Mouse (Mus musculus) embryonic facial prominence, embryonic 13.5 days (tissue): Measurements from ENCODE around the gene Bsn. TPM values are rescaled to one million over a fixed set of nuclear protein-coding genes. Genes with fewer than 3 reads are reported as not detected.

Source experiments
- ATAC-seq: fragments of 200-750 bp; cut with Nextera tagmentation; 2 replicates; pipeline ENCODE4 v1.8.0; 2017; ENCODE audit warnings: low read depth; ENCODE audit not compliant: insufficient number of reproducible peaks, insufficient read depth, low FRiP score, low TSS enrichment
- H3K27ac ChIP-seq: fragments of 300-500 bp; sonication (generic); 2 replicates; pipeline ENCODE4 v1.5.1; 2015; ENCODE audit warnings: moderate library complexity, mild to moderate bottlenecking, inconsistent platforms
- H3K27me3 ChIP-seq: fragments of 300-500 bp; sonication (generic); 2 replicates; pipeline ENCODE4 v1.6.1; 2015; ENCODE audit warnings: mild to moderate bottlenecking, inconsistent platforms
- H3K36me3 ChIP-seq: fragments of 300-500 bp; sonication (generic); 2 replicates; pipeline ENCODE4 v1.6.1; 2015; ENCODE audit warnings: mild to moderate bottlenecking, inconsistent platforms
- H3K4me1 ChIP-seq: fragments of 300-500 bp; sonication (generic); 2 replicates; pipeline ENCODE4 v1.6.1; 2015; ENCODE audit warnings: inconsistent platforms
- H3K4me2 ChIP-seq: fragments of 300-500 bp; sonication (generic); 2 replicates; pipeline ENCODE4 v1.6.1; 2015; ENCODE audit warnings: moderate library complexity, mild to moderate bottlenecking, inconsistent platforms
- H3K4me3 ChIP-seq: fragments of 300-500 bp; sonication (generic); 2 replicates; pipeline ENCODE4 v1.5.1; 2015; ENCODE audit warnings: mild to moderate bottlenecking, inconsistent platforms
- H3K9ac ChIP-seq: fragments of 300-500 bp; sonication (generic); 2 replicates; pipeline ENCODE4 v1.6.1; 2015; ENCODE audit warnings: mild to moderate bottlenecking, inconsistent platforms
- H3K9me3 ChIP-seq: fragments of 300-500 bp; sonication (generic); 2 replicates; pipeline ENCODE4 v1.6.1; 2016; ENCODE audit warnings: inconsistent platforms
- WGBS: fragments of 180-500 bp; shearing (Covaris S2); methylation state at CpG from one replicate; pipeline ENCODE4 v1.1.7; 2015; ENCODE audit warnings: mixed read lengths; 5-methylcytosine and 5-hydroxymethylcytosine counted together
- polyA plus RNA-seq: library from polyadenylated mRNA; unstranded; fragments of >200 nt; fragmentation: Nextera tagmentation; extraction: Ambion mirVana; gene quantifications from 2 replicates; pipeline ENCODE4 v1.2.1, GENCODE M21; 2015

Gene Bsn
- polyA plus RNA-seq, 1 experiment from 2014 or later, result 0.63 TPM

DNA sequence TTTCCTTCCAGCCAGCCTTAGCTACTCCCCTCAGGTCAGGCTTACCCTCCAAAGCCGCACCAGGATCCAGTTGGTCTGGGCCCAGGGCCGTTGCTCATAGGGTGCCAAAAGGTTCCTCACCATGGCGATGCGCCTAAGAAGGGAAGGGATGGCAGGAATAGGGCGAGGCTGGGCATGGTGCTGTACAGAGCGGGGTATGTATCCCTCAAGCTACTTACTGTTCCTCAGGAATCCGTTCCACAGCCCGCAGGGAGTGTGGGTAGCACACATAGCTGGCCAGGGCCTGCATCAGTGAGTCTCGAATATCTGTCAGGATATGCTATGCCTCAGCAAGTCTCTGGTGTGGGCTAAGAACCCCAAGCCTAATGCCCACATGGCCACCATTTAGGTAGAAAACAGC, 131.9 kb downstream of the Bsn start:
- ATAC-seq, result no peak
- Histone ChIP-seq H3K4me1 (peaks cover 3% of the 10 kb centered on the region; the same call in 1 of the 2 replicates), H3K4me2 (no peak overlapping the region), H3K9ac (no peak overlapping the region), H3K27ac (no peak overlapping the region), H3K27me3 (no peaks in the 10 kb centered on the region), H3K36me3 (peaks cover 93% of the 10 kb centered on the region), H3K9me3 (no peaks in the 10 kb centered on the region), H3K4me3 (no peak overlapping the region)
- WGBS, result 94% methylated on average over 9 of the region's 9 CpGs

DNA sequence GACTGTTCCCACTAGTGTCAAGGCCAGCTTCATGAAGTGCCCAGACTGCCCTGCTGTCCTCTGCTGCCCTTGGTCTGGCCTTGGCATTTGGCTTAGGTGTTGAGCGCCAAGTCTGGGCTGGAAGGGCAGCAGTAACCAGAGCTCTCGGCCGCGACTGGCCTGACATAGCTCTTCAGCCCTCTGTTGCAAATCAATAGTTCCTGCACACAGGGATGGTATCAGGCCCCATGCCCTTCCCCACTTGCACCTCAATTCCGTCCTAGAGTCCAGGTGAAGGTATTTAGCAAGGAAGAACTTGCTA, 133.0 kb downstream of the Bsn start:
- Histone ChIP-seq H3K4me1 (peaks cover 14% of the 10 kb centered on the region), H3K4me3 (no peak overlapping the region), H3K9ac (0 out of 2 replicates have a peak overlapping the region, but pooled peaks have one; percentile 16), H3K27me3 (no peaks in the 10 kb centered on the region), H3K27ac (no peak overlapping the region), H3K9me3 (no peaks in the 10 kb centered on the region), H3K4me2 (no peak overlapping the region), H3K36me3 (peaks cover 88% of the 10 kb centered on the region)
- no peak for ATAC-seq
- 86% methylated on average over 5 of the region's 5 CpGs for WGBS

DNA sequence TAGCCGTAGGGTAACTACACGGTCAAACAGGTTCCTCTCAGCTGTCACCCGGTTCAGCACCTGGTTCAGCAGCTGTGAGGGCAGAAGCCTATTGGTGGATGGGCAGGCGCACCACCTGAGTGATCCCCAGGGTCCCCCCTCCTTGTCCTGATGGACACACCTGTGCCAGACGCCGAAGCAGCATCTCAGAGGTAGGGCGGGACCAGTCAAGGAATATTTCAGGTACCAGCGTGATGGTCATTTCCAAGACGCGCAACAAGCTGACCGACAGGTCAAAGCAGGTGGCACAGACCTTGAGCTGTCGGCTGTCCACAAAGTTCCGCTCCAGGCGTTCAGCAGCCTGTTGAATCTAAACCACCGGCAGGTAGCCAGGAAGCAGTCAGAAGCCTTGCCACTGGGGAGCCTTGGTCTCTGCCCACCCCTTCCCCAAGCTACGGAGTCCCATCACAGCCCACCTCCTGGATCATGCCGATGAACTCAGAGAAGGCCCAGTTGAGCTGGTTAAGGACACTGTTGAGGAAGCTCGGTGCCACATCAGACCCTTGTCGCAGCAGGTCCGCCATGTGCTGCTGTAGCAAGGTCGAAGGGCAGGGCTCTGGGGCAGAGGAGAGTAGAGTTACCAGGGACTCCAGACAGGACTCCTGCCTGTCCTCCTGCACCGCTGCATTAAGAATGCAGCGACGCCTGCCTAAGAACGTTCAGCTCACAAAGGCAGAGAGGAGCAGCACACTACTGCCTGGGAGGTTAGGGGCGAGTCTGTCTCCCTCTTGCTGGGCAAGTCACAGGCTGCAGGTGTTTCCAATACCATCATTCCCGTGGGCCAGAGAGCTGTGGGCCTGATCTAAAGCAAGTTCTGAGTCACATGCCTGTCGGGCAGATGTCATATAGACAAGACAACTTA, 133.6 kb downstream of the Bsn start:
- WGBS, result 74% methylated on average over 28 of the region's 28 CpGs
- Histone ChIP-seq H3K4me3 (no peak overlapping the region), H3K4me1 (peaks cover 14% of the 10 kb centered on the region), H3K36me3 (peaks cover 88% of the 10 kb centered on the region), H3K9me3 (no peaks in the 10 kb centered on the region), H3K9ac (0 out of 2 replicates have a peak overlapping the region, but pooled peaks have one; percentile 16), H3K4me2 (no peak overlapping the region), H3K27me3 (no peaks in the 10 kb centered on the region), H3K27ac (no peak overlapping the region)
- ATAC-seq, result no peak

DNA sequence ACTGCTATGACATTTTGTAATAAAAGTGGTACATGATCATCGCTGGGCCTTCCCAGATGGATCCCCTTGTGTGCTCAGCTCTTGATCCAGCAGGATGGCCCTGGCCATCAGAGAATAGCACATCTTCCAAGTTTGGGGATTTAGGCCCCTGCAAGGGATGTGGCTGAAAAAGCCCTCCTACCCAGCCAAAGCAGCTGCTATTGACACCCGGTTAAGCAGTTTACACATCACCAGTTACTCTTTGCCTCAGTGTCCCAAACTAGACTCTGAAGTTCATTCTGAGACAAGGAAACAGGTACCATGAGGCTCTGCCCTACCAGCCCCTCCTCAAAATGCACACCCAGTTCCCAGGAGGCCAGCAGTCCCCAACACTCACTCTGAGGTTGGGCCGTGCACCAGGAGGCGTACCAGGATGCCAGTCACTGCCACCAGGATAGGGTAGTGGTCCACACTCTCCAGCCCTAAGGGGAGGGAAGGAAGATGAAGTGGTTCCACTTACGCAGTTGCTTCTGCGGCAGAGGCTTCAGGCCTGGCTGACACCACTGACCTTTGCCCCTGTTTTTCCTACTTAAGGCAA, 134.4 kb downstream of the Bsn start:
- H3K4me1 ChIP-seq, result peaks cover 14% of the 10 kb centered on the region
- no peaks in the 10 kb centered on the region for H3K9me3 ChIP-seq
- no peaks in the 10 kb centered on the region for H3K27me3 ChIP-seq
- peaks cover 93% of the 10 kb centered on the region for H3K36me3 ChIP-seq
- ATAC-seq, result no peak
- no peak overlapping the region for H3K27ac ChIP-seq
- H3K9ac ChIP-seq, result no peak overlapping the region
- no peak overlapping the region for H3K4me2 ChIP-seq
- H3K4me3 ChIP-seq, result no peak overlapping the region
- 76% methylated on average over 6 of the region's 6 CpGs for WGBS

DNA sequence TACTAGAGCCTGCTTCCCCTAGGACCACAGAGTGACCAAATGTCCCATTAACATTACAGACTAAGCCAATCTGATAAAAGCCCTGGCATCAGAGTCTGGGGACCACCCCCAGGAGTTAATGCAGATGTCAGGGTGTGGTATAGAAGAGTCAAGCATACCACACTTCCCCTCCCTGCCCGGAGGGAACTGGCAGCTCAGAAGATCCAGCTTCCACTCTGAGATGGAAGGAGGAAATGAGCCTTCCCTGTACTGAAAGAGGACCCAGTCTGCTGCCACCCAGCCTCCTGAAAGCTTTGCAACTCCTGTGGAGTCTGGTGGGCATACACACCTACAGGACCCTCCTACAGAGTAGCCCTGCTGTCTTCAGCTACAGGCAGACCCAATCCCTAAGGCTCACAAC, 135.1 kb downstream of the Bsn start:
- Histone ChIP-seq H3K4me2 (no peak overlapping the region), H3K36me3 (peaks cover 95% of the 10 kb centered on the region), H3K27me3 (no peaks in the 10 kb centered on the region), H3K9ac (0 out of 2 replicates have a peak overlapping the region, but pooled peaks have one; percentile 33), H3K4me1 (peaks cover 20% of the 10 kb centered on the region), H3K27ac (no peak overlapping the region), H3K4me3 (no peak overlapping the region), H3K9me3 (no peaks in the 10 kb centered on the region)
- WGBS, result 88% methylated on average over 1 of the region's 1 CpGs
- no peak for ATAC-seq

DNA sequence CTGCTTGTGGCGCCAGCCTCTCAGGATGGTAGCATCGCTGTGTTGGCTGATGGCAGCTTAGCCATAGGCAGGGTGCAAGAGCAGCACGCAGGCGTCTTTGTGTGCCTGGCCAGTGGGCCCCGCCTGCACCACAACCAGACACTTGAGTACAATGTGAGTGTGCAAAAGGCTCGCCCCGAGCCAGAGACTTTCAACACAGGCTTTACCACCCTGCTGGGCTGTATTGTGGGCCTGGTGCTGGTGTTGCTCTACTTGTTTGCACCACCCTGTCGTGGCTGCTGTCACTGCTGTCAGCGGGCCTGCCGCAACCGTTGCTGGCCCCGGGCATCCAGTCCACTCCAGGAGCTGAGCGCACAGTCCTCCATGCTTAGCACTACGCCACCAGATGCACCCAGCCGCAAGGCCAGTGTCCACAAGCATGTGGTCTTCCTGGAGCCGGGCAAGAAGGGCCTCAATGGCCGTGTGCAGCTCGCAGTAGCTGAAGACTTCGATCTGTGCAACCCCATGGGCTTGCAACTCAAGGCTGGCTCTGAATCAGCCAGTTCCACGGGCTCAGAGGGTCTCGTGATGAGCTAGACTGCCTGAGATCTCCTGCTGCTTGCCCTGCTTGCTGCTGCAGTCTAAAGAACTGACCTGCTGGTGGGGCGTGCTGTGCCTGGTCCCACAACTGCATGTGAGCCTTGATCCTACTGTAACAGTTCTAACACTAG, 135.7 kb downstream of the Bsn start:
- no peaks in the 10 kb centered on the region for H3K9me3 ChIP-seq
- H3K27me3 ChIP-seq, result no peaks in the 10 kb centered on the region
- ATAC-seq, result no peak
- H3K4me2 ChIP-seq, result no peak overlapping the region
- peak overlapping the region; percentile 11; the same call in 1 of the 2 replicates for H3K9ac ChIP-seq
- H3K4me3 ChIP-seq, result no peak overlapping the region
- WGBS, result 88% methylated on average over 22 of the region's 22 CpGs
- H3K27ac ChIP-seq, result no peak overlapping the region
- peaks cover 26% of the 10 kb centered on the region for H3K4me1 ChIP-seq
- H3K36me3 ChIP-seq, result peaks cover 89% of the 10 kb centered on the region

DNA sequence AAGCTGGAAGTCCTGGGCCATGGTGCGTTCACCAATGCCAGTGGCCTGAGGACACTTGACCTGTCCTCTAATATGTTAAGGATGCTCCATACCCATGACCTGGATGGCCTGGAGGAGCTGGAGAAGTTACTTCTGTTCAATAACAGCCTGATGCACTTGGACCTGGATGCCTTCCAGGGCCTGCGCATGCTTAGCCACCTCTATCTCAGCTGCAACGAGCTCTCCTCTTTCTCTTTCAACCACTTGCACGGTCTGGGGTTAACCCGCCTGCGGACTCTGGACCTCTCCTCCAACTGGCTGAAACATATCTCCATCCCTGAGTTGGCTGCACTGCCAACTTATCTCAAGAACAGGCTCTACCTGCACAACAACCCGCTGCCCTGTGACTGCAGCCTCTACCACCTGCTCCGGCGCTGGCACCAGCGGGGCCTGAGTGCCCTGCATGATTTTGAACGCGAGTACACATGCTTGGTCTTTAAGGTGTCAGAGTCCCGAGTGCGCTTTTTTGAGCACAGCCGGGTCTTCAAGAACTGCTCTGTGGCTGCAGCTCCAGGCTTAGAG, 136.4 kb downstream of the Bsn start:
- Histone ChIP-seq H3K36me3 (peaks cover 82% of the 10 kb centered on the region), H3K27ac (peak overlapping the region; percentile 66; the same call in 1 of the 2 replicates), H3K4me3 (peak overlapping the region; percentile 23; the same call in 1 of the 2 replicates), H3K9me3 (no peaks in the 10 kb centered on the region), H3K9ac (peak overlapping the region; percentile 56; the same call in 1 of the 2 replicates), H3K4me2 (peak overlapping the region; percentile 52; the same call in 1 of the 2 replicates), H3K27me3 (no peaks in the 10 kb centered on the region), H3K4me1 (peaks cover 27% of the 10 kb centered on the region)
- 92% methylated on average over 15 of the region's 15 CpGs for WGBS
- no peak for ATAC-seq

DNA sequence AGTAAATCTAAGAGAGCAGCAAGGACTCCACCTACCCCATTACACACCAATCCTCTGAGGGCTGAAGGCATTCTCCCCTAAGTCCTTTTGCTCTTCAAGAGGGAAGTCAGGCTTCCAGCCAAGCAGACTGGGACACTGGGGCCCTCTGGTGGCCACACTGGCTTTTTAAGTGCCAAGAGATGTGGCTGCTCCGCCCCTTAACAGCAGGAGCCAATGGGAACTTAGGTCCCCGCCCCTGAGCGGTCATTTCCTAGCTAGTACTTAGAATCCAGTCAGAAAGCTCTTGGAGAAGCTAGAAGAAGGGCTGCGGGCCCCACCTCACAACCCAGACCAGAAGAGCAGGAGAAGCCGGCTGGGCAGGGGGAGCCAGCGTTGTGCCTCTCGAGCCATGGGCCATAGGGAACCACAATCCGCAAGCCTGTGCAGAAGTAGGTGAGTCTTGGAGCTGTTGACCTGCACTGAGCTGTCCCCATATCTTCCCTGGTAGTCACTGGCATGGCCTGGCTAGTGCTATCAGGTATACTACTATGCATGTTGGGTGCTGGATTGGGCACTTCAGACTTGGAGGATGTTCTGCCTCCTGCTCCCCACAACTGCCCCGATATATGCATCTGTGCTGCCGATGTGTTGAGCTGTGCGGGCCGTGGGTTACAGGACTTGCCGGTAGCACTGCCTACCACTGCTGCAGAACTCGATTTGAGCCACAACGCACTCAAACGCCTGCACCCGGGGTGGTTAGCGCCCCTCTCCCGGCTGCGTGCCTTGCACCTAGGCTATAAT, 137.1 kb downstream of the Bsn start, which contains the start of gene Amigo3:
TSS of gene Amigo3 (plus strand) at position 275 of the 780 bp plus-strand sequence.
- H3K9me3 ChIP-seq, result no peaks in the 10 kb centered on the region
- peak within 1 kb of the TSS; percentile 66 for H3K27ac ChIP-seq
- H3K36me3 ChIP-seq, result peaks cover 75% of the 10 kb centered on the region
- ATAC-seq, result peak; percentile 53
- H3K27me3 ChIP-seq, result no peaks in the 10 kb centered on the region
- H3K4me1 ChIP-seq, result peaks cover 33% of the 10 kb centered on the region
- 60% methylated on average over 20 of the region's 20 CpGs for WGBS
- peak within 1 kb of the TSS; percentile 52 for H3K4me2 ChIP-seq
- peak within 1 kb of the TSS; percentile 23 for H3K4me3 ChIP-seq
- H3K9ac ChIP-seq, result peak within 1 kb of the TSS; percentile 56

DNA sequence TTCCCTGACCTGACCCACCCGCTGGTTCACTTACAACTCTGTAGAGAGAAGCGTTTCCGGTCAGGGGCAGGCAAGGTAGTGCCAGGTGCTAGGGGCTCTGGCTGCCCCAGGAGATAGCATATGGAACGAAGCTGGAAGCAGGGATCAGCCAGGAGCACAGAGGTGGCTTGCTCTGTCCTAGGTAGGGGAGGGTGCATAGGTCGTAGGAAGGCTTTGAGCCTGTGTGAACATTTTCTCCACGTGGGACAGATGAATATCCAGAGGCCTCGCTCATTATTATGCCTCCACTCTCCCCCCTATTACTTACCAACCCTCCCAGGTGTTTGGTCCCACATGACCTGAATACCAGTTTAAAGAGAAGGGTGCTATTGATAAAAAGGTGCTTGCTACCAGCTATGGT, 137.8 kb downstream of the Bsn start:
- peak overlapping the region; percentile 30; the same call in 1 of the 2 replicates for H3K27ac ChIP-seq
- 75% methylated on average over 7 of the region's 7 CpGs for WGBS
- no peaks in the 10 kb centered on the region for H3K9me3 ChIP-seq
- H3K36me3 ChIP-seq, result peaks cover 71% of the 10 kb centered on the region
- H3K4me1 ChIP-seq, result peaks cover 40% of the 10 kb centered on the region
- 0 out of 2 replicates have a peak overlapping the region, but pooled peaks have one; percentile 2 for H3K9ac ChIP-seq
- no peak overlapping the region for H3K4me3 ChIP-seq
- H3K4me2 ChIP-seq, result no peak overlapping the region
- H3K27me3 ChIP-seq, result no peaks in the 10 kb centered on the region
- no peak for ATAC-seq

DNA sequence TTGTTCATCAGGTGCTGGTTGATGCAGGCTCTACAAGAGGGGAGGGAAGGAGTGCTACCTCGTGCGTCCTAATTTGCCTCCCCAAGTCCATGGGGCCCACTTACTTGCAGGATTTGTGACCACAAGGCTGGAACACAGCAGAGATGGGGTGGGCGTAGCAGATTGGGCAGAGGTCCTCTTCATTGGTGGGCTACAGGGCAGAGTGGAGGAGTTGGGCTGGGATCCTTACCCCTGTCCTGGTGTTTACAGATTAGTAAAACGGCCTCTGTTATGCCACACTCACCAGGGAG, 138.3 kb downstream of the Bsn start:
- no peaks in the 10 kb centered on the region for H3K27me3 ChIP-seq
- 0 out of 2 replicates have a peak overlapping the region, but pooled peaks have one; percentile 2 for H3K9ac ChIP-seq
- WGBS, result 91% methylated on average over 4 of the region's 4 CpGs
- H3K4me2 ChIP-seq, result no peak overlapping the region
- no peak for ATAC-seq
- peaks cover 71% of the 10 kb centered on the region for H3K36me3 ChIP-seq
- no peak overlapping the region for H3K27ac ChIP-seq
- H3K4me3 ChIP-seq, result no peak overlapping the region
- no peaks in the 10 kb centered on the region for H3K9me3 ChIP-seq
- peaks cover 40% of the 10 kb centered on the region for H3K4me1 ChIP-seq
